Mouse (Mus musculus) small intestine, adult 2 months (tissue): ENCODE data around the gene Ccdc69.

Experiments used
- CTCF ChIP-seq: fragments of 200-500 bp; IDR thresholded peaks from 2 replicates; pipeline ENCODE4 v1.5.1; 2012; ENCODE audit warnings: low read depth, mild to moderate bottlenecking, control low read depth, inconsistent platforms, low read length, moderate library complexity, mixed read lengths; ENCODE audit not compliant: insufficient replicate concordance, insufficient read length; ENCODE audit errors: extremely low read depth
- POLR2A ChIP-seq: fragments of 200-500 bp; IDR thresholded peaks from 2 replicates; pipeline ENCODE4 v1.6.1; 2012; ENCODE audit warnings: low read depth, mild to moderate bottlenecking, control low read depth, inconsistent platforms, low read length, moderate library complexity

GRCm38 (mm10) chr11:55057511-55057910 lies 20.4 kb downstream of the Ccdc69 start:
- TF ChIP-seq POLR2A (no peak), CTCF (no peak)
